ENCODE assay signal across 9 mouse cellular contexts in genomic region chr4:138856491-138856890, GRCm38 (mm10). TPM values are rescaled to one million over a fixed set of nuclear protein-coding genes. Genes with fewer than 3 reads are reported as not detected.
DNase-seq lines count a peak whose midpoint lies in the region; ATAC-seq and TF ChIP-seq lines count a peak whose summit lies in the region.
"Had no signal": no experiment of that assay in that cellular context is flagged by ENCODE, and none has a peak within 500 bp of the region (broad histone marks: within the 10 kb centered on the region; RNA-seq: fewer than 3 reads in every experiment).

No protein-coding gene starts in this region.

- no peak overlapping the region for H3K4me2 ChIP-seq in liver, embryonic 13.5 days
- H3K4me2 ChIP-seq: hindbrain, embryonic 15.5 days had no signal

- ATAC-seq in liver, embryonic 13.5 days (ENCODE audit: low read depth): no peak
- no peak for ATAC-seq in inflammation-experienced regulatory T-cells, adult 6 months

- no peak for TF ChIP-seq POLR2A in cortical plate, adult 2 months (IDR thresholded peaks at IDR 0.05; ENCODE audit: extremely low read depth, insufficient read depth, low read length)

- no peak overlapping the region for H3K4me3 ChIP-seq in cortical plate, adult 2 months (ENCODE audit: insufficient read depth, low read length)
- no peak overlapping the region for H3K4me3 ChIP-seq in liver, embryonic 13.5 days (replicated peaks)
- H3K4me3 ChIP-seq: hindbrain, embryonic 15.5 days had no signal

- DNase-seq in ovary, postnatal 14 days (ENCODE audit: low spot score): peak; percentile 58
- no peak for DNase-seq in ovary, adult 18-20 months (ENCODE audit: low spot score)
- peak; percentile 63 for DNase-seq in adipocyte (ENCODE audit: low spot score)
- peak; percentile 75 for DNase-seq in kidney, adult 9 months
- DNase-seq in liver, embryonic 13.5 days: peak; percentile 43
- peak; percentile 86 for DNase-seq in retina, postnatal 7 days (ENCODE audit: low read depth, low spot score)

- H3K36me3 ChIP-seq in liver, embryonic 13.5 days: no peaks in the 10 kb centered on the region
- H3K36me3 ChIP-seq: hindbrain, embryonic 15.5 days had no signal

- H3K27ac ChIP-seq in cortical plate, adult 2 months (ENCODE audit: insufficient read depth, low read length): no peak overlapping the region
- no peak overlapping the region for H3K27ac ChIP-seq in liver, embryonic 13.5 days
- H3K27ac ChIP-seq: hindbrain, embryonic 15.5 days had no signal

- peak; percentile 98 for TF ChIP-seq CTCF in cortical plate, adult 2 months (IDR thresholded peaks at IDR 0.05; ENCODE audit: extremely low read depth, insufficient read depth, low read length)

- H3K27me3 ChIP-seq in liver, embryonic 13.5 days: peaks cover 12% of the 10 kb centered on the region
- H3K27me3 ChIP-seq: hindbrain, embryonic 15.5 days had no signal

- H3K4me1 ChIP-seq in cortical plate, adult 2 months (ENCODE audit: control insufficient read depth, insufficient read depth, low read length): peaks cover 8% of the 10 kb centered on the region
- no peaks in the 10 kb centered on the region for H3K4me1 ChIP-seq in liver, embryonic 13.5 days (replicated peaks)

- H3K9ac ChIP-seq in liver, embryonic 13.5 days: no peak overlapping the region
- H3K9ac ChIP-seq: hindbrain, embryonic 15.5 days had no signal

- H3K9me3 ChIP-seq in liver, embryonic 13.5 days (replicated peaks): no peaks in the 10 kb centered on the region
- H3K9me3 ChIP-seq: hindbrain, embryonic 15.5 days had no signal

- 11% methylated on average over 7 of the region's 7 CpGs for WGBS in liver, embryonic 13.5 days (ENCODE audit: insufficient replicate concordance)

RNA-seq across cellular contexts. Expression of gene Pla2g5, which starts 6.8 kb away (rescaled TPM):
- polyA plus RNA-seq in cortical plate, adult 2 months (2012; rRNA removed): 2.9 and 4.2 TPM in 2 replicates
- not detected in 2 replicates for polyA plus RNA-seq in liver, embryonic 13.5 days (2015; fragmentation: Nextera tagmentation; extraction: Ambion mirVana)
- polyA plus RNA-seq in inflammation-experienced regulatory T-cells, adult 6 months (2017; shearing (Covaris generic)): not detected

RNA-seq across cellular contexts. Expression of gene Gm13030, which starts 17.3 kb away (rescaled TPM):
- not detected in 2 replicates for polyA plus RNA-seq in cortical plate, adult 2 months (2012; rRNA removed)
- polyA plus RNA-seq in liver, embryonic 13.5 days (2015; fragmentation: Nextera tagmentation; extraction: Ambion mirVana): not detected in 2 replicates
- polyA plus RNA-seq in inflammation-experienced regulatory T-cells, adult 6 months (2017; shearing (Covaris generic)): not detected
- polyA plus RNA-seq: hindbrain, embryonic 15.5 days had no signal

RNA-seq across cellular contexts. Expression of gene Pla2g2e, which starts 21.3 kb away (rescaled TPM):
- not detected in 2 replicates for polyA plus RNA-seq in cortical plate, adult 2 months (2012; rRNA removed)
- polyA plus RNA-seq in liver, embryonic 13.5 days (2015; fragmentation: Nextera tagmentation; extraction: Ambion mirVana): not detected in 2 replicates
- polyA plus RNA-seq in inflammation-experienced regulatory T-cells, adult 6 months (2017; shearing (Covaris generic)): not detected
- polyA plus RNA-seq: hindbrain, embryonic 15.5 days had no signal

RNA-seq across cellular contexts. Expression of gene Otud3, which starts 57.3 kb away (rescaled TPM):
- polyA plus RNA-seq in cortical plate, adult 2 months (2012; rRNA removed): 14.7 and 15.1 TPM in 2 replicates
- polyA plus RNA-seq in liver, embryonic 13.5 days (2015; fragmentation: Nextera tagmentation; extraction: Ambion mirVana): 1.6 and 1.9 TPM in 2 replicates
- under 1 TPM in 2 of 3 experiments, not detected in 1; 0.29 to 0.54 TPM for polyA plus RNA-seq in inflammation-experienced regulatory T-cells, adult 6 months (2017; shearing (Covaris generic))
